ENCODE assay signal across 2 mouse cellular contexts in the genomic region with DNA sequence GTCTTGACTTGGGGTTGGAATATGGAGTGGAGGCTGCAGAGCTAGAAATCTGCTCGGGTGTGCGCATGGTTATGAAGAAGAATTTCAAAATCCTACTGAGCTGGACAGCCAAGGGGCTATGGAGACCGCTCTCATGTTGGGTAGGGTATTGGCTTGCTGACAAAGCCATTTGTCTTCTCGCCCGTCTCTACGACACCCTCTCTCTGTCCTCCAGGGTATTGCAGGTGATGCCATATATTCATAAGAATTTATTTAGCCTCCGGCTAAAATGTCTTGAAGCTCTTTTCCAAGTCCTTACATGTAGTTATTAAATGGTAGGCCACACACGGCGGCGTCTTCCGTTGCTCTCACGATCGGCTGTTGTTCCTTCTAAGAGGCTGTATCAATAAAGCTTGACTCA.
A peak's percentile ranks its signal among the peaks of the same experiment; 100 is the strongest.
TF ChIP-seq lines count a peak whose summit lies in the region.

No protein-coding gene starts in this region.

TF ChIP-seq in CH12.LX, 34 proteins besides CTCF, POLR2A, EP300 and RAD21:
- TF ChIP-seq SMC3 (IDR thresholded peaks at IDR 0.05; ENCODE audit: low read depth, low read length) = peak; percentile 23
- no peak for TF ChIP-seq MAX (IDR thresholded peaks at IDR 0.05; ENCODE audit: low read length)

TF ChIP-seq in MEL, 35 proteins besides CTCF, POLR2A, EP300 and RAD21:
- no peak for TF ChIP-seq UBTF (IDR thresholded peaks at IDR 0.05; ENCODE audit: borderline replicate concordance, insufficient read depth, low read depth, low read length)
- no peak for TF ChIP-seq ZC3H11A (IDR thresholded peaks at IDR 0.05; ENCODE audit: low read depth, low read length)
- no peak for TF ChIP-seq MYB (IDR thresholded peaks at IDR 0.05; ENCODE audit: low read depth, low read length)
- TF ChIP-seq MYC (IDR thresholded peaks at IDR 0.05; ENCODE audit: low read depth, low read length) = no peak
- TF ChIP-seq NRF1 (IDR thresholded peaks at IDR 0.05; ENCODE audit: insufficient read depth, low read depth, low read length, poor library complexity, severe bottlenecking) = no peak
- no peak for TF ChIP-seq ETS1 (IDR thresholded peaks at IDR 0.05; ENCODE audit: low read depth, low read length)
- no peak for TF ChIP-seq ZMIZ1 (IDR thresholded peaks at IDR 0.05; ENCODE audit: low read depth, low read length)
- no peak for TF ChIP-seq E2F4 (IDR thresholded peaks at IDR 0.05; ENCODE audit: borderline replicate concordance, low read depth, low read length)
- no peak for TF ChIP-seq TCF12 (IDR thresholded peaks at IDR 0.05; ENCODE audit: low read depth, low read length)
- no peak for TF ChIP-seq ELF1 (IDR thresholded peaks at IDR 0.05; ENCODE audit: low read depth, low read length)
- no peak for TF ChIP-seq CHD1 (IDR thresholded peaks at IDR 0.05; ENCODE audit: low read depth, low read length)
- no peak for TF ChIP-seq JUND (IDR thresholded peaks at IDR 0.05; ENCODE audit: low read depth, low read length)
- no peak for TF ChIP-seq TBP (IDR thresholded peaks at IDR 0.05; ENCODE audit: low read depth, low read length)
- no peak for TF ChIP-seq SIN3A (IDR thresholded peaks at IDR 0.05; ENCODE audit: low read length)
- TF ChIP-seq USF1 (IDR thresholded peaks at IDR 0.05; ENCODE audit: low read depth, low read length) = no peak
- no peak for TF ChIP-seq USF2 (IDR thresholded peaks at IDR 0.05; ENCODE audit: borderline replicate concordance in 1 of 2, insufficient read depth in 1 of 2, low read depth in 1 of 2, low read length in 2 of 2)
- TF ChIP-seq POLR2AphosphoS2 (IDR thresholded peaks at IDR 0.05; ENCODE audit: low read length) = no peak
- no peak for TF ChIP-seq MAFK (IDR thresholded peaks at IDR 0.05; ENCODE audit: borderline replicate concordance, low read depth, low read length)
- TF ChIP-seq BHLHE40 (IDR thresholded peaks at IDR 0.05; ENCODE audit: borderline replicate concordance, low read depth, low read length) = no peak
